Mouse (Mus musculus) neural tube, embryonic 12.5 days (tissue): ENCODE results near the gene Has3. TPM values are rescaled to one million over a fixed set of nuclear protein-coding genes. Genes with fewer than 3 reads are reported as not detected.
A peak's percentile ranks its signal among the peaks of the same experiment; 100 is the strongest.
"Not testable (repeated sequence)": the region's sequence is repeated elsewhere in the genome, so short reads cannot be mapped to it uniquely, and the experiment has no call there.

Experiments
- ATAC-seq: fragments of 200-750 bp; cut with Nextera tagmentation; 2 replicates; pipeline ENCODE4 v1.8.0; 2017; ENCODE audit warnings: low read depth, mild to moderate bottlenecking, moderate TSS enrichment, moderate library complexity; ENCODE audit not compliant: low FRiP score
- H3K27ac ChIP-seq: fragments of 300-500 bp; sonication (generic); 2 replicates; pipeline ENCODE4 v1.5.1; 2016
- H3K27me3 ChIP-seq: fragments of 300-500 bp; sonication (generic); replicated peaks from 2 replicates; pipeline ENCODE4 v1.6.1; 2016; ENCODE audit warnings: mild to moderate bottlenecking
- H3K36me3 ChIP-seq: fragments of 300-500 bp; sonication (generic); 2 replicates; pipeline ENCODE4 v1.6.1; 2016; ENCODE audit warnings: mild to moderate bottlenecking
- H3K4me1 ChIP-seq: fragments of 300-500 bp; sonication (generic); 2 replicates; pipeline ENCODE4 v1.6.1; 2016
- H3K4me2 ChIP-seq: fragments of 300-500 bp; sonication (generic); replicated peaks from 2 replicates; pipeline ENCODE4 v1.6.1; 2016; ENCODE audit warnings: mild to moderate bottlenecking
- H3K4me3 ChIP-seq: fragments of 300-500 bp; sonication (generic); 2 replicates; pipeline ENCODE4 v1.5.1; 2016
- H3K9ac ChIP-seq: fragments of 300-500 bp; sonication (generic); 2 replicates; pipeline ENCODE4 v1.6.1; 2016; ENCODE audit warnings: mild to moderate bottlenecking
- H3K9me3 ChIP-seq: fragments of 300-500 bp; sonication (generic); 2 replicates; pipeline ENCODE4 v1.6.1; 2016; ENCODE audit warnings: mild to moderate bottlenecking
- WGBS: fragments of 180-500 bp; shearing (Covaris S2); methylation state at CpG from one replicate; pipeline ENCODE4 v1.1.7; 2016; 5-methylcytosine and 5-hydroxymethylcytosine counted together
- polyA plus RNA-seq: library from polyadenylated mRNA; unstranded; fragments of >200 nt; fragmentation: Nextera tagmentation; extraction: Ambion mirVana; gene quantifications from 2 replicates; pipeline ENCODE4 v1.2.1, GENCODE M21; 2016

The Has3 gene
- polyA plus RNA-seq, 1 experiment from 2014 or later: 0.27 TPM

DNA sequence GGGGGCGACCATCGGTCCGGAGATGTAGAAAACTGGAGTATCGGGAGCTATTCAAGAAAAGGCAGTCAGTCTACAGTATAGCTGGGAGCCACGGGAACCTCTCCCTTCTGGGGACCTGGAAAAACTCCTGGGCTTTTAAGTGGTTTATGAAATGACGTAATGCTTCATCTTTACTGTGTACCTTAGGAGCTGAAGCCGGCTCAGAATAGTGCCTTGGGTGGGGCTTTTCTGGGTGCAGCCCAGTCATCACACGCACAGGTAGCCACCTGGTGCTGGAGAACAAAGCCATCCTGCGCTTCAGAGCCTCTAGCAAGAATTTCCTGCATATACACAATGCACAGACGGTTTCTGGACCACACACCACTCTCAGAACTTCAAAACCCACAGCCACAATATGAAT, 7.2 kb upstream of the Has3 start:
- 89% methylated on average over 10 of the region's 10 CpGs for WGBS
- no peaks in the 10 kb centered on the region for H3K9me3 ChIP-seq

DNA sequence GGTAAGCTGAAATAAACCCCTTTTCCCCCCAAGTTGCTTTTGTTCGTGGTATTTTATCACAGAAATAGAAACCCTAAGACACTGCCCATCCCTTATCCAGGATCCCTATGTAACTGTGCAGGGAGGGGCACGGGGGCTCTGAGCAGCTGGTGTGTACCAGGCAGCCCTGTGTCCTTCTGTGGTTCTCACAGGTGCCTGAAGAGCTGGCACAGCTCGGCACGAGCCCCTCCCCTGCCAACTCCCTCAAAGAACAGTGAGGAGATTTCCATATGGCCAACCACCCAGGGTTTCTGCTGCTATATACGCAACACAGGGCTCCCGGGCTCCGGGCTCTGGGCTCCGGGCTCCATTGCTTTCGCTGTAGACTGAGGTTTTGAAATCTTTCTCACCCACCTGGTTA, 4.7 kb upstream of the Has3 start:
- ATAC-seq: no peak
- Histone ChIP-seq H3K9me3 (no peaks in the 10 kb centered on the region), H3K4me3 (no peak overlapping the region), H3K36me3 (no peaks in the 10 kb centered on the region), H3K4me2 (no peak overlapping the region), H3K27ac (no peak overlapping the region), H3K9ac (no peak overlapping the region), H3K4me1 (peaks cover 6% of the 10 kb centered on the region), H3K27me3 (peaks cover 22% of the 10 kb centered on the region)
- WGBS: 73% methylated on average over 9 of the region's 9 CpGs

More for the DNA sequence above, 7.2 kb upstream of the Has3 start:
- 0 out of 2 replicates have a peak, but pooled peaks cover 3% of the 10 kb centered on the region for H3K27me3 ChIP-seq
- no peak overlapping the region for H3K4me3 ChIP-seq
- no peak overlapping the region for H3K27ac ChIP-seq
- no peak for ATAC-seq
- no peaks in the 10 kb centered on the region for H3K36me3 ChIP-seq
- no peak overlapping the region for H3K9ac ChIP-seq
- H3K4me2 ChIP-seq: no peak overlapping the region
- no peaks in the 10 kb centered on the region for H3K4me1 ChIP-seq

GRCm38 (mm10) chr8:106870537-106871327, 690 bp downstream of the Has3 start:
- Histone ChIP-seq H3K27me3 (peaks cover 62% of the 10 kb centered on the region), H3K9me3 (no peaks in the 10 kb centered on the region), H3K4me2 (peak overlapping the region; percentile 98), H3K27ac (no peak overlapping the region), H3K36me3 (peaks cover 11% of the 10 kb centered on the region), H3K4me1 (peaks cover 32% of the 10 kb centered on the region), H3K4me3 (peak overlapping the region; percentile 48), H3K9ac (peak overlapping the region; percentile 65)
- peak; percentile 76 for ATAC-seq
- under 1% methylated on average over 62 of the region's 63 CpGs for WGBS

DNA sequence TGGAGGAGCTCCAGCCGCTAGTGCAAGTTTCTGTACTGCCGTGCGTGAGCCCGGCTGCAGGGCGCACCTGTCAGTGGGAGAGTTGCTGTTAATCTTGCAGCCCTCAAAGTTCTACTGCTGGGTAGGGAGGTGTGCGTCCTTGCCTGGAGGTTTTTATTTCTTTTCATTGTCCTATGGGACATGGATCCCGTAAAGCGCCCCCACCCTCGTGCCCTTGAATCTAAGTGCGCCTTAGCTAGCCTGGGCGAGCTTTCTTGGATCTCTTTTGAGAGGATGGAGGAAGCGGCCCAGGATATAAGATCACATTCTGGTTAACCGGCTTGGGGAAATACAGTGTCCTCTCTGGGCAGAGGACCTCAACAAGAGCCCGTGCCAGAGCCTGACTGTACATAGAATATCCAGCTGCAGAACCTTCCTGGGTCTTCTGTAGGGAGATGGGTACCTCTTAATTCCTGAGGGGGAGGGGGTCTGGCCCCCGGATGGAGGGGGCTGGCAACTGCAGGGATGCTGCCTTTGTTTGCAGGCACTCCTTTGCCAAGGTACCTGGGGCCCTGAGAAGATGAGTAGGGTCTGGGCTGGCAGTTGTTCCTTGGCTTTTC, 1.4 kb downstream of the Has3 start:
- Histone ChIP-seq H3K4me2 (peak overlapping the region; percentile 98), H3K27me3 (peaks cover 62% of the 10 kb centered on the region), H3K9ac (peak overlapping the region; percentile 65), H3K27ac (no peak overlapping the region), H3K36me3 (peaks cover 14% of the 10 kb centered on the region), H3K9me3 (no peaks in the 10 kb centered on the region), H3K4me1 (peaks cover 32% of the 10 kb centered on the region), H3K4me3 (peak overlapping the region; percentile 48)
- peak; percentile 31; the same call in 1 of the 2 replicates for ATAC-seq
- under 1% methylated on average over 15 of the region's 15 CpGs for WGBS

GRCm38 (mm10) chr8:106871931-106872371, 1.9 kb downstream of the Has3 start:
- H3K27ac ChIP-seq: no peak overlapping the region
- H3K27me3 ChIP-seq: peaks cover 60% of the 10 kb centered on the region

DNA sequence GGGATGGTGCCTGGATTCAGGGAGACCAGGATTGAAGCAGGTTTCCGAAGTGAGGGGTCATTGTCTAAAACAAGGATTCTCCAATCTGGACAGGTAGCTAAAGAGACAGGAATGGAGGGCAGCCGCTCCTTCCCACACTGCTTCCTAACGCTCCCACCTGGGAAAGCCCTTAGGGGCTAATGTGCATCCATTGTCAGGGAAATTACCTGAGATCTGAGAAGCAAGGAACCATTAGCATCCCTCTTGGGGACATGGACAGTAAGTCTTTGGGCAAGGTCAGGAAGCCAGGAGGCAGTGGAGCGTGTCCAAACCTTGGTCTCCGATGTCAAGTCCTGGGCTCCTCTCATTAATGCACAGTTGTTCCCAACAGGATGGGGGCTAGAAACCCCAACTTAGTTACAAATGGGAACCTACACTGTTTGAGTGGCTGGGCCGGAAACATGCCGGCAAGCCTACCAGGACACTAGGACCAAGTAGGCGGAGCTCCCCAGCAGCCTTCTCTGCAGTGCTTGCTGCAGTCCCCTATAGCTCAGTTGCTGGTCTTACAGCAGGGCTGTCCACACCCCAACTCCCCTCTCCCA, 2.5 kb downstream of the Has3 start:
- H3K9ac ChIP-seq: peak overlapping the region; percentile 65
- peak overlapping the region; percentile 98 for H3K4me2 ChIP-seq
- peaks cover 32% of the 10 kb centered on the region for H3K4me1 ChIP-seq
- ATAC-seq: no peak
- no peaks in the 10 kb centered on the region for H3K9me3 ChIP-seq
- no peak overlapping the region for H3K27ac ChIP-seq
- peak overlapping the region; percentile 48; the same call in 1 of the 2 replicates for H3K4me3 ChIP-seq
- WGBS: 9% methylated on average over 8 of the region's 8 CpGs
- peaks cover 60% of the 10 kb centered on the region for H3K27me3 ChIP-seq
- H3K36me3 ChIP-seq: peaks cover 23% of the 10 kb centered on the region

More at GRCm38 (mm10) chr8:106871931-106872371, 1.9 kb downstream of the Has3 start:
- H3K4me2 ChIP-seq: peak overlapping the region; percentile 98
- peak overlapping the region; percentile 48 for H3K4me3 ChIP-seq
- H3K36me3 ChIP-seq: peaks cover 19% of the 10 kb centered on the region
- H3K4me1 ChIP-seq: peaks cover 32% of the 10 kb centered on the region
- no peaks in the 10 kb centered on the region for H3K9me3 ChIP-seq
- H3K9ac ChIP-seq: peak overlapping the region; percentile 65
- under 1% methylated on average over 22 of the region's 22 CpGs for WGBS
- ATAC-seq: peak; percentile 63

DNA sequence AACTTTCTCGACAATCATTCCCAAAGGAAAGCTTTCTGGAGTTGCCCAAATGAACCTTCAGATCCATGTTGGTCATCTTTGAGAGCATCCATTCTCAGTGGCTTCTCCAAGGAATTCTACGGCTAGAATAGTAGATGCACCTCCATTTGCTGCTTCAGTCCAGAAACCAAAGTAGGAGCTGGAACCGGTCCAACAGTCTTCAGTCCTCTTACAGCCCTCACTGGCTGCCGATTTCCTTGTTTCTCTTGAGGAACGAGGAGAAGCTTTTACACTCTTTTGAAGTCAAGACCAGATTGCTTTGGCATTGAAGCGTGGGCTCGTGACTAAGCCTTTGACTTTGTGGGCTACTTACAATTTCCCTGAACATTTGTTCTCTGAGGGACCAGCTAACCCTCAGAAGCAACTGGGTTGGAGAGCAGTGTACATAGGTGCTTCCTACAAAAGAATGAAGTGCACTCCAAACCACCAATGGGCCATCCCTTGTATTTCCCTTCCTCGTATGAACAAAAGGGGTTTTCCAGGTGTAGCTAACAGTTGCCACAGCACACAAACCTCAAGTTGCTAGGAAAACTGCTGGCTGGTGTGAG, 10.2 kb downstream of the Has3 start:
- Histone ChIP-seq H3K27me3 (no peaks in the 10 kb centered on the region), H3K4me1 (no peaks in the 10 kb centered on the region), H3K9me3 (no peaks in the 10 kb centered on the region), H3K36me3 (peaks cover 83% of the 10 kb centered on the region), H3K9ac (no peak overlapping the region), H3K4me3 (no peak overlapping the region), H3K4me2 (no peak overlapping the region), H3K27ac (no peak overlapping the region)
- no peak for ATAC-seq
- 96% methylated on average over 8 of the region's 8 CpGs for WGBS

GRCm38 (mm10) chr8:106884094-106884493, 14.1 kb downstream of the Has3 start:
- not testable (repeated sequence) for H3K4me1 ChIP-seq, H3K4me2 ChIP-seq, H3K9me3 ChIP-seq, ATAC-seq, H3K9ac ChIP-seq, H3K27ac ChIP-seq, H3K4me3 ChIP-seq, H3K27me3 ChIP-seq
- peaks cover 73% of the 10 kb centered on the region for H3K36me3 ChIP-seq
- 95% methylated on average over 11 of the region's 11 CpGs for WGBS

DNA sequence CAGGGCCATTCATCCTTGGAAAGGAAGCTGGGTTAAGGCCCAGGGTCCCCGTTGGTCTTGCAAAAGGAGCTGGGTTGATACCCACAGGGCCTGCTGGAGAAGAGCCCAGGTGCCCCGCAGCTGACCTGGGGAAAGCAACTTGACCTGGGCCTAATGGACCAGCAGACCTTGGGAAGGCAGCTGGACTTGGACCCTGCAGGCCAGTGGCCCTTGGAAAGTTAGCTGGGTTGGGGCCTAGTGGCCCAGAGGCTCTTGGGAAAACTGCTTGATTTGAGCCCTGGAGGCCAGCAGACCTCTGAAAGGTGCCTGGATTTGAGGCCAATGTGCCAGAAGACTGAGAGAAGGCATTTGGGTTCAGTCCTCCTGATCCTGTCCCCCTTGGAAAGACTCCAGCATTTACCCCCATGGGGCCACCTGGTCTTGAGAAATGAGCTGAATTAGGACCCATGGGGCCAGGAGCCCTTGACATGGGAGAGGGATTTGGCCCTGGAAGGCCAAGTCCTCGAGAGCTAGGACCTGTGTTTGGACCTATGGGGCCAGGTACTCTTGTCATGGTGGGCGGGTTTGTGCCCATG, 14.9 kb downstream of the Has3 start:
- H3K9me3 ChIP-seq, H3K27me3 ChIP-seq, ATAC-seq, H3K27ac ChIP-seq, H3K9ac ChIP-seq, H3K4me3 ChIP-seq, H3K4me1 ChIP-seq, H3K4me2 ChIP-seq: not testable (repeated sequence)
- 96% methylated on average over 4 of the region's 4 CpGs for WGBS
- H3K36me3 ChIP-seq: peaks cover 64% of the 10 kb centered on the region

DNA sequence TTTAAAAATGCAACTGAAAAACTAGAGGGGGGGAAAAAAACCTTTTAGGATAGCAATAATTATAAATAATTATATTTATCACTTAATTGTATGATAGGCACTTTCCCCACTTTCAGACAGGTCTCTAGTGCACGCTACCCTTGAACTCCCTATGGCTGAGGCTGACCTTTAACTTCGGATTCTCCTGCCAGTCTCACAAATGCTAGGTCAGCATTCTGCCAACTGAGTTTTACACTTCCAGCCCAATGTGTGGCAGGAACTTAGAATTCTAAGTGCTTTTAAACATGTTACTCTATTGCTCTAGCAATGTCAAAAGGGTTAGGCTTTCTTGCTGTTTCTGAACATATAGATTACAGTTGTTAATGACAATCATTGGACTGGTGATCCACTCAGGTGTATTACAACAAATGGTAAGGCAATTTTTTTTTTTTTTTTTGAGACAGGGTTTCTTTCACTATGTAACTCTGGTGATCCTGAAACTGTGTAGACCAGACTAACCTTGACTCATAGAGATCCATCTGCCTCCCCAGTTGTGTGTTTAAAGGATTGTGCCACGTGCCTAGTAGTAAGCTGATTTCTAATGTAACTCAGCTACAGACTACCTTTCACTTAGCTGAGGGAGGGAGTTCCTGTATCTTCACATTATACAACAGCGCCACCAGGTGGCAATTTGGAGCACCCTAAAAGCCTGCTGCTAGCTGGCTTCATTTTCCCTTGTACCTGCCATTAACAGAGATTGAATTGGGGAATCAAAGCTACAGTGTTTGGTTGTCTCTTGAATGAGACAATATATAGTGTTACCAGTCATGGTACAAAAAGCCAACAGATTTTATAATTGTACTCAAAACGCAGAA, 17.5 kb downstream of the Has3 start:
- Histone ChIP-seq H3K4me2 (no peak overlapping the region), H3K36me3 (peaks cover 41% of the 10 kb centered on the region), H3K4me3 (no peak overlapping the region), H3K27me3 (no peaks in the 10 kb centered on the region), H3K4me1 (peaks cover 8% of the 10 kb centered on the region; the same call in 1 of the 2 replicates), H3K9me3 (no peaks in the 10 kb centered on the region), H3K9ac (no peak overlapping the region), H3K27ac (no peak overlapping the region)
- WGBS: 54% methylated on average over 5 of the region's 5 CpGs
- ATAC-seq: no peak

DNA sequence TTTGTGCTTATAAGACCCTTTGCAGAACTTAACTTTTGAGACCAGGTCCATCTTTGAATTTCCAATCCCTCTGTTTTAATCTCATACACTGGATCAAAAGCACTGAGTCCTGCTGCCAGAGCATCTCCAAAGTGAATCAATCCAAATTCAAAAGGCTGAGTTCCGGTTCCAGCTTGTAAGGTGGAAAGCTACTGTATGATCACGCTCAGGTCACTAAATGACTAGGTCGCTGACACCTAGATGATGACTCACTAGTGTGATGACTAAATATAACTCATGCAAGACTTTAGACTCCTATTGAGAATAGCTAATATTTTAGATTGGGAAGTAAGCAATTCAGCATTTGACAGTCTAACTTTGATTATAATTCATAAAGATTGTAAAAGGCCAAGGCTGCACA, 18.8 kb downstream of the Has3 start:
- H3K36me3 ChIP-seq: peaks cover 30% of the 10 kb centered on the region
- ATAC-seq: no peak
- H3K27me3 ChIP-seq: no peaks in the 10 kb centered on the region
- no peak overlapping the region for H3K4me2 ChIP-seq
- H3K9ac ChIP-seq: no peak overlapping the region
- H3K9me3 ChIP-seq: no peaks in the 10 kb centered on the region
- 93% methylated on average over 3 of the region's 3 CpGs for WGBS
- no peak overlapping the region for H3K27ac ChIP-seq
- H3K4me1 ChIP-seq: peaks cover 8% of the 10 kb centered on the region; the same call in 1 of the 2 replicates
- H3K4me3 ChIP-seq: no peak overlapping the region
